Mouse (Mus musculus) ES-E14 (cell line): ENCODE data around the gene Tlr13. TPM values are rescaled to one million over a fixed set of nuclear protein-coding genes. Genes with fewer than 3 reads are reported as not detected.

Experiments
- DNase-seq: peaks from one replicate; pipeline ENCODE4 v3.0.0-alpha.2; 2013; ENCODE audit warnings: low read depth, low spot score
- H3K27ac ChIP-seq: 2 replicates; pipeline ENCODE4 v1.5.1; 2012; ENCODE audit warnings: low read depth, mild to moderate bottlenecking, low read length, moderate library complexity, mixed read lengths; ENCODE audit not compliant: poor library complexity, insufficient read depth, severe bottlenecking
- H3K36me3 ChIP-seq: 2 replicates; pipeline ENCODE4 v1.6.1; 2012; ENCODE audit warnings: mild to moderate bottlenecking, low read length, moderate library complexity, mixed read lengths; ENCODE audit not compliant: control insufficient read depth, poor library complexity, insufficient read depth, severe bottlenecking
- H3K4me1 ChIP-seq, 2 experiments: fragments of 150-350 bp in 1 of 2; sonication (generic) in 1 of 2; 2 replicates each; pipeline ENCODE4 v1.6.1; 2012; ENCODE audit warnings: low read length in 2 of 2, mild to moderate bottlenecking in 1 of 2, mixed read lengths in 1 of 2; ENCODE audit not compliant: control insufficient read depth in 2 of 2, insufficient read depth in 2 of 2, poor library complexity in 1 of 2
- H3K4me3 ChIP-seq, 2 experiments: fragments of 150-350 bp in 1 of 2; sonication (generic) in 1 of 2; 2 replicates each; pipeline ENCODE4 v1.5.1; 2012; ENCODE audit warnings: low read length in 2 of 2, low read depth in 1 of 2, mild to moderate bottlenecking in 1 of 2, mixed read lengths in 1 of 2; ENCODE audit not compliant: insufficient read depth in 1 of 2, poor library complexity in 1 of 2, severe bottlenecking in 1 of 2
- H3K9ac ChIP-seq: 2 replicates; pipeline ENCODE4 v1.6.1; 2012; ENCODE audit warnings: low read depth, mild to moderate bottlenecking, low read length, mixed read lengths; ENCODE audit not compliant: poor library complexity, insufficient read depth, severe bottlenecking
- H3K9me3 ChIP-seq: fragments of 150-350 bp; sonication (generic); 2 replicates; pipeline ENCODE4 v1.6.1; 2012; ENCODE audit warnings: low read depth, mild to moderate bottlenecking, low read length; ENCODE audit not compliant: control insufficient read depth, insufficient read depth
- CHD2 ChIP-seq: IDR thresholded peaks from 2 replicates; pipeline ENCODE4 v1.6.1; 2014; ENCODE audit warnings: mild to moderate bottlenecking, low read depth, low read length, inconsistent platforms
- HCFC1 ChIP-seq: IDR thresholded peaks from 2 replicates; pipeline ENCODE4 v1.6.1; 2012; ENCODE audit warnings: low read length, inconsistent platforms, borderline replicate concordance; ENCODE audit not compliant: insufficient read depth
- MAFK ChIP-seq: IDR thresholded peaks from 2 replicates; pipeline ENCODE4 v1.6.1; 2014; ENCODE audit warnings: mild to moderate bottlenecking, low read depth, low read length, inconsistent platforms; ENCODE audit not compliant: insufficient read depth
- ZC3H11A ChIP-seq: IDR thresholded peaks from 2 replicates; pipeline ENCODE4 v1.6.1; 2012; ENCODE audit warnings: low read depth, mild to moderate bottlenecking, inconsistent platforms, low read length, borderline replicate concordance
- ZNF384 ChIP-seq: IDR thresholded peaks from 2 replicates; pipeline ENCODE4 v1.6.1; 2012; ENCODE audit warnings: low read depth, low read length, inconsistent platforms
- in situ Hi-C, 2 experiments: fragments of 600-800 bp; cut with MboI; formaldehyde crosslinking; loops; one replicate each; pipeline ENCODE4 v1.15.1; 2025; ENCODE audit warnings: low sequenced_read_pairs in 2 of 2, inconsistent platforms in 1 of 2; ENCODE audit not compliant: unreplicated experiment in 2 of 2
- total RNA-seq: library from RNA; depleted of rRNA; stranded (reverse); fragments of 300-350 nt; gene quantifications from 2 replicates; pipeline ENCODE4 v1.2.3, GENCODE M21; 2012; rRNA removed

Tlr13 gene
- not detected in 2 replicates for total RNA-seq

DNA sequence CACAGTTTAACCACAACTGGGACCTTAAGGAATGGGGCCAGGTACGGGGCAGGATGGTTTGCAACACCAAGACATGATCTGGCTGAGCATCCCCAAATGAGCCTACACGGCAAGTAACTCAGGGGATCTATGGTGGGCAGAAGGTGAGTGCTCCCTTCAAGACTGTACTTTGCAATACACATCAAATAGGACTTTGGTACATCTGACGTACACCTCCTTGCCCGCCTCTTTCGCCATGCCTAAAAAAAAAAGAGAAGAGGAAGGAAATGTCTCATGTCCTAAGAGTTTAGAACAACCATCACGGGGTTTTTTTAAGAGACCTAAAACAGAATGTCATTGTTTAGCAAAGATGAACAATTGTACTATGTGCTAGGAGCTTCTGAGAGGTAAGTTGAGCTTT, at the start of gene Tlr13:
Gene Tlr13, plus strand, starts transcription at position 269 of the 400 bp plus-strand sequence.
- no peak for DNase-seq
- H3K4me3 ChIP-seq, result no peak within 1 kb of the TSS
- no peaks in the 10 kb centered on the region for H3K4me1 ChIP-seq
- no peak for TF ChIP-seq ZC3H11A
- no peak for TF ChIP-seq ZNF384
- no peak for TF ChIP-seq MAFK
- TF ChIP-seq HCFC1, result no peak
- no peak for TF ChIP-seq CHD2
- H3K9ac ChIP-seq, result no peak within 1 kb of the TSS
- H3K36me3 ChIP-seq, result no peaks in the 10 kb centered on the region
- H3K9me3 ChIP-seq, result no peaks in the 10 kb centered on the region
- no peak within 1 kb of the TSS for H3K27ac ChIP-seq
- in situ Hi-C loops, result no loop called here

DNA sequence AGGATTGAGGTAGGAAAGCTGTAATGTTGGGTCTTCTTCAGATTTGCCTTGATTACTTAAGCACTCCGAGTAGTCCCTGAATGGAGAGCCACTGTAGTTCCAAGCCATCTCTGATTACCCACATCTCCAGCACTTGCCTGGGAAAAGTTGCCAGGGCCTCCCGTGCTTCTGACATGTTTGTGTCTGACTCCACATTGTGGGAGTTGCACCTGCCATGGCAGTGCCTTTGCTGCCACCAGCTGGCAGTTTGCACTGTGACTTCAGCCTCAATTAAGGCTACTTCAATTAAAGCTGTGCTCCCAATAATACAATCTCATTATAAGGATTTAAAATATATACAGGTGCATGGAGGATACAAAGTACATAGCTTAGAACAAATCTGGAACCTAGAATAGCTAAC, 37.5 kb upstream of the Tlr13 start:
- no peaks in the 10 kb centered on the region for H3K9me3 ChIP-seq
- peaks cover 2% of the 10 kb centered on the region; the same call in 1 of the 2 replicates for H3K36me3 ChIP-seq
- TF ChIP-seq HCFC1 (no peak), ZNF384 (no peak), MAFK (no peak), ZC3H11A (no peak), CHD2 (no peak)
- no peak overlapping the region for H3K9ac ChIP-seq
- in situ Hi-C loops, result no loop called here
- no peak overlapping the region for H3K27ac ChIP-seq
- no peaks in the 10 kb centered on the region for H3K4me1 ChIP-seq
- DNase-seq, result no peak
- no peak overlapping the region for H3K4me3 ChIP-seq

DNA sequence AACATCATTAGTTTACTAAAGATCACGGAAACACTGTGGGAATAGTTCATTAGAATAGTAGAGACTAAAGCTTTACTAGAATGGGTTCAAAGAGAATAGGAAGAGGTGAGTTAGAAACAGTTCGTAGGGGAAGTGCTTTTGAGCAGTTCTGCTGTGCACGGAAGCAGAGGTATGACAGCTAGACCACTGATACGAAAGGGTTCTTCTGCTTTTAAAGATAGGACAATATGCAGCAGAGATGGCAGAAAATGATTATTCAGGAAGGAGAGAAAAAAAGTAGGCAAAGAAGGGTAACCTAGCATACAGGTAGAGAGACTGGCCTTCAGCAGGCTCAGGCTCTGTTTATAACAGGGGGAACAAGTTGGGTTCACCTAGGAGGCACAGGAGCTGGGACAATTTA, 29.1 kb upstream of the Tlr13 start:
- in situ Hi-C loops, result no loop called here
- H3K4me1 ChIP-seq, result no peaks in the 10 kb centered on the region
- no peak overlapping the region for H3K27ac ChIP-seq
- TF ChIP-seq HCFC1 (no peak), MAFK (no peak), ZC3H11A (no peak), ZNF384 (no peak)
- no peak overlapping the region for H3K9ac ChIP-seq
- peaks cover 2% of the 10 kb centered on the region; the same call in 1 of the 2 replicates for H3K36me3 ChIP-seq
- no peak for DNase-seq
- H3K4me3 ChIP-seq, result no peak overlapping the region
- no peaks in the 10 kb centered on the region for H3K9me3 ChIP-seq

DNA sequence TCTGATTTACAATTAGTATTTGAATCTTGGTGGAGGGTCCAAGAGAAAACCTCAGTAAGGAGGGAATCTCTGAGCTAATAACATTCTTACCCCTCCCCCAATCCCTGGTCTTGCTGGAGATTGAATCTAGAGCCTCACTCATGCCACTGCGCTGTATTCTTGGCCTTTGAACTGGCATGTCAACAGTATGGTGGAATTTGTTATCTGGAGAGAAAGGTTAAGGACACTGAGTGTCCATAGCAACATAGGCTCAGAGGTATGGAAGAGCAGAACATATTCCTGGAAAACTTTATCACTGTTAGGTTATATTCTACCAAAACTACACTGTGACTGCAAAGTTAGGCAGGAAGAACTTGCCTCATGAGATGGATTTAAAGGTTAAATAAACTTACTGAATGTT, 28.3 kb upstream of the Tlr13 start:
- no peak overlapping the region for H3K27ac ChIP-seq
- H3K4me1 ChIP-seq, result no peaks in the 10 kb centered on the region
- in situ Hi-C loops, result no loop called here
- H3K9me3 ChIP-seq, result no peaks in the 10 kb centered on the region
- TF ChIP-seq HCFC1, result no peak
- TF ChIP-seq ZNF384, result no peak
- no peak overlapping the region for H3K9ac ChIP-seq
- no peak for DNase-seq
- peaks cover 2% of the 10 kb centered on the region; the same call in 1 of the 2 replicates for H3K36me3 ChIP-seq
- no peak overlapping the region for H3K4me3 ChIP-seq

DNA sequence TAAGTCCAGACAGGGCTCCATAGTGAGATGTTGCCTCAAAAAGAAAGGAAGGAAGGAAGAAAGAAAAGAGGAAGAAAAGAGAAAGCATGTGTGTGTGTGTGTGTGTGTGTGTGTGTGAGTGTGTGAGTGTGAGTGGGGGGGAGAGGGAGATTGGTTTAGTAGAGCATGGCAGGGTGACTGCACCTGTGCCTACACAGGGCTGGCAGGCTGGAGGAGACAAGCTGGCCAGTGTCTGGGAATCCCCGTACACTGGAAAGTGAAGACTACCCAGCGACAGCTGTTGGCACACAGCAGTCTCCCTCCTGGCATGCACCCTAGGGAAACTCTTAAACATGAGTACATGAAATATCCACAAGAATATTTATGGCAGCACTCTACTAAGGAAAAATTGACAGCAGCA, 20.2 kb upstream of the Tlr13 start:
- Histone ChIP-seq H3K9me3 (no peaks in the 10 kb centered on the region), H3K36me3 (no peaks in the 10 kb centered on the region), H3K4me1 (no peaks in the 10 kb centered on the region), H3K4me3 (no peak overlapping the region), H3K9ac (no peak overlapping the region), H3K27ac (no peak overlapping the region)
- no peak for TF ChIP-seq HCFC1
- TF ChIP-seq CHD2, result no peak
- TF ChIP-seq ZNF384, result no peak
- in situ Hi-C loops, result no loop called here
- no peak for DNase-seq
